Mouse (Mus musculus): ENCODE measurements at regions not wholly inside any gene's neighbourhood (a gene's known extent, or its start where the extent isn't known, plus 50 kb on each side); places are given as distances from the start of the nearest gene placed in this dataset.
A peak's percentile ranks its signal among the peaks of the same experiment; 100 is the strongest.

DNA sequence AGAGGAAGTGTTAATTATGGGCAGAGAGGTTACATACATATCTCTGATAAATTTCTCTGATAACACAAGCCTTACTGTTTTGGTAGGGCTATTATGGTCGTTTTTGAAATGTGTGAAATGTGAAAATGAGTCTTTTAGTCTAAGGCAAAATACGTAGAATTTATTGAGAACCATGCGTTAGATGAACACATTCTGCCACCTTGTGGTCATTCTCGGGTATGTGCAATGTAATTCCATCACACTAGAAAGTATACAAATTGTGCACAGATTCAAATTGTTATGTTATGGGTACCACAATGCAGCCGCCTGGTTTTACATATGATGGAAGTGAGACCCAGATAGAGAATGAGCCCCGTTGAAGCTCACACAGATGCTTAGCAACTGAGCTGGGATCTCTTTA is 138.7 kb downstream of the Cdr1 start:
- DNase-seq (ENCODE audit: low spot score in 2 of 2), result peak in 1 of 2 experiments; percentile 1

DNA sequence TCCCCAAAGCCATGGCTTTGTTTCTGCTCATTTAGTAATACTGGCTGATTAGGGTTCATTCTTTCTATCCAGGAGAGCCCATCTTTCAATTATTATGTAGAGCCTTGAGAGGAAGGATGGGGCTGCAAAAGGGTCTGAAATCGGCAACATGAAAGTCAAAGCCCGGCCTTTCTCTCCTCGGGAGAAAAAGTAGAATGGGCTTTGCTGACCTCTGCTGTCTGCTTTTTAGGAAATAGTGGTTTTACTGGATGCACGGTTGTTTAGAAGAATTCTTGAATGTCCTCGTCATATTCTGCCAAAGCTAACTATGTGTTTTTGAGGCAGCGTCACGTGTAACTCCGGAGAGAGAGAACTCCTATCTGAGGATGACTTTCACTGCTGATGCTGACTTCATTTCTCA is 142.2 kb downstream of the Cdr1 start:
- DNase-seq (ENCODE audit: low spot score in 2 of 2), result no peak

All from adrenal gland, adult 18-20 months (tissue).